Mouse (Mus musculus): ENCODE results near the gene Slc22a13. TPM values are rescaled to one million over a fixed set of nuclear protein-coding genes. Genes with fewer than 3 reads are reported as not detected.

Slc22a13 gene
- polyA plus RNA-seq, 1 experiment from 2014 or later: not detected

DNA sequence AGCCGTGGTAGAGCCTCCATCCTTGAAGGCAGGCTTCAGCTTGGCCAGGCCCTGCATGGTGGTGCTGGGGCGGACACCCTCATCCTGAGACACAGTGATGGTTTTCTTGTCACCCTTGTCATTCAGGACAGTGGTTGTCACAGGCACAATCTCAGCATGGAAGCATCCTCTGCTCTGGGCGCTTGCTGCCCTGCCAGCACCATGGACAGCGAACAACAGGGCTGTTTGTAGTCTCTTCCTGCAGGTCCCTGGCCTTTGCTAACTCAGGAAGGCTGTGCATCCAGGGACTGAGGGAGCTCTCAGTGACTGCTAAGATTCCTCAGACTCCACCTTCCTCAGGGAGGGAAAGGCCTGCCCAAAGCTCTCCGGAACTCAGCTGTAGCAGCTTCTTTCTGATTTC, 59.3 kb downstream of the Slc22a13 start:
- H3K4me1 ChIP-seq: no peaks in the 10 kb centered on the region
- no peak overlapping the region for H3K27ac ChIP-seq
- H3K9me3 ChIP-seq: no peaks in the 10 kb centered on the region
- no peak overlapping the region for H3K9ac ChIP-seq
- WGBS: 34% methylated on average over 5 of the region's 5 CpGs
- H3K27me3 ChIP-seq: 0 out of 2 replicates have a peak, but pooled peaks cover 5% of the 10 kb centered on the region
- H3K4me2 ChIP-seq: no peak overlapping the region
- H3K4me3 ChIP-seq (replicated peaks): no peak overlapping the region
- no peak for ATAC-seq (ENCODE audit: low FRiP score)
- H3K36me3 ChIP-seq (replicated peaks): no peaks in the 10 kb centered on the region

DNA sequence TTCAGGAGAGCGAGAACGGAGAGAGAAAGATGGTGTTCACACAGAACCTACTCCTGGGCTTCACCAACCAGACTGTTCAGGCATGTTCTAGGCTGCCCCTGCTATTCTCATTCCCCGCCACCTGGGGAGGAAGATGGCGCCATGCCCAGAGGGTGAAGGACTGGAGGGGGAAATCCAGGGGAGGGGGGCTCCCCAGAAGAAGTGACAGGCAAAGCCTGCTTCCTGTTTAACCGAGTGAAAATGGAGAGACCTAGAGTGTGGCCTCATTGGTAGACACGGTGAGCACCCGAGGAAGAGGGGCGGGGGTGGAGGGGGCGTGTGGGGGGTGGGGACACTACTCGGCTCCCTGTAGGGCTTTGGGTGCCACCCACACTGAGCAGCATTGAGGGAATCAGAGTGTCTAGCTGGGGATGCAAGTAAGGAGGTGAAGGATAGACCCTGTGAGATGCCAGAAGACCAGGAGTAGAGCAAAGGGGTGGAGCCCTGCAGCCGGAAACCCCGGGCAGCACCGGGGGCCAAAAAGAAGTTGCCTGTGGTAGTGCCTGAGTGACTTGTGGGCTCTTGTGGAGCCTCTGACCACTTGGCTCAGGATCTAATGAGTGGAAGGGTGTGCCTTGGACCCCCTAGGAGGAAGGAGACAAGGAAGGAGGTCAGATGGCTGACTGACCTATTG, 62.7 kb downstream of the Slc22a13 start:
- no peaks in the 10 kb centered on the region for H3K27me3 ChIP-seq
- no peak overlapping the region for H3K4me2 ChIP-seq
- H3K4me1 ChIP-seq: no peaks in the 10 kb centered on the region
- H3K27ac ChIP-seq: no peak overlapping the region
- no peak overlapping the region for H3K4me3 ChIP-seq (replicated peaks)
- no peak for ATAC-seq (ENCODE audit: low FRiP score)
- no peaks in the 10 kb centered on the region for H3K36me3 ChIP-seq (replicated peaks)
- H3K9me3 ChIP-seq: no peaks in the 10 kb centered on the region
- H3K9ac ChIP-seq: no peak overlapping the region
- WGBS: 84% methylated on average over 13 of the region's 13 CpGs

DNA sequence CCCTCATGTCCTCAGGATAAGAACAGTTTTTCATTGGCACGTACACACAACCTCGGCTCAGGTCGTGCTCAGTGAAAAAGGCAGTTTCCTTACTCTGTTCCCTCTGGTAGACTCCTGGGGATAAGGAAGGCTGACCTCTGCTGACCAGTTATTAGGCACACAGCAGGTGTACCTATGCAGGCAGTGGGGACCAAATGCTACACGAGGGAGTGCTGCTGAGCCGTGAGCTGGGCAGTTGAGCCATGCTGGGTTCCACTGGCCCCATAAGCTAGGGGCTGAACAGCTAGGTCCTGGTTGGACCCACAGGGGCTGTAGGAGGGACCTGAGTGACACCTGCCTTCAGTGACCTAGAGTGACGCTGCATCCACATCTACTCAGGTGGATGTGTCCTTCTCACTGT, 63.3 kb downstream of the Slc22a13 start:
- Histone ChIP-seq H3K27ac (no peak overlapping the region), H3K27me3 (no peaks in the 10 kb centered on the region), H3K9ac (no peak overlapping the region), H3K4me2 (no peak overlapping the region), H3K4me1 (no peaks in the 10 kb centered on the region), H3K36me3 (replicated peaks) (no peaks in the 10 kb centered on the region), H3K9me3 (no peaks in the 10 kb centered on the region), H3K4me3 (replicated peaks) (no peak overlapping the region)
- WGBS: 63% methylated on average over 6 of the region's 6 CpGs
- no peak for ATAC-seq (ENCODE audit: low FRiP score)

DNA sequence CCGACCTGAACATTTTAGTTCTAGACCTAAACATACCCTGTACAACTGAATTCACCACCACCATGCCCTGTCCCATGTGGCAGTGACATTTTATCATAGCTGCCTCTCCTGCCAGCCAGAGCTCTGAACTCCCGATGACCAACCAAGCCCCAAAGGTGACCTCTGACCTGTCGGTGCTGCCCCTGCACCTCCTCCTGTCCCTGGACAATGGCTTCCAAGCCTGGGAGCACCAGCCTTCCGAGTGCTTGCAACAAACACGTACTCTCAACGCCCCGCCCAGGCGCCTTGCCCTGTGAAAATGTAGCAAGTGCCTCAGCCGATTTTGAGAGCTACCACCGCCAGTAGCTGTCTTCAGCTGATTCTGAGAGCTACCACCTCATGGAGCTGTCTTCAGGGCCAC, 63.8 kb downstream of the Slc22a13 start:
- Histone ChIP-seq H3K36me3 (replicated peaks) (no peaks in the 10 kb centered on the region), H3K27ac (no peak overlapping the region), H3K4me3 (replicated peaks) (no peak overlapping the region), H3K4me2 (no peak overlapping the region), H3K4me1 (no peaks in the 10 kb centered on the region), H3K9me3 (no peaks in the 10 kb centered on the region), H3K9ac (no peak overlapping the region), H3K27me3 (no peaks in the 10 kb centered on the region)
- WGBS: 53% methylated on average over 10 of the region's 10 CpGs
- no peak for ATAC-seq (ENCODE audit: low FRiP score)

DNA sequence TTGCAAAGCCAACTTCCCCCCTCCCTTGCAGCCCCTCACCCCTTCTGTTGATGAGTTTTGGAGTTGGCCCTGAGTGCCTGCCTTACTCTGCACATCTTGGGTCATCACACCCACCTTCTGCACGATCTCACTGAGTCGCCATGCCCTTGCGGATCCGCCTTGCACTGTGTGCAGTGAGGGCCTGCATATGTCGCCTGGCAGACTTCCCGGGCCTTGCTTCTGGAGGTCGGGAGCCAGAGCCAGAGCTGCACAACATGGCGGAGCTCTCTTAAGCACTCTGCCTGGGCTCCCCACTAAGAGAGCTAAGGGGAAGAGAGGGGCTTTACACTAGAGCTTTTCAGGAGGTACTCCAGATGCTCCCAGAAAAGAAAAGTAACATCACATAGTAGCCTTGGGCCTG, 64.2 kb downstream of the Slc22a13 start:
- no peaks in the 10 kb centered on the region for H3K9me3 ChIP-seq
- no peaks in the 10 kb centered on the region for H3K4me1 ChIP-seq
- H3K4me3 ChIP-seq (replicated peaks): no peak overlapping the region
- WGBS: 93% methylated on average over 8 of the region's 8 CpGs
- H3K4me2 ChIP-seq: no peak overlapping the region
- H3K9ac ChIP-seq: no peak overlapping the region
- H3K36me3 ChIP-seq (replicated peaks): no peaks in the 10 kb centered on the region
- H3K27ac ChIP-seq: no peak overlapping the region
- H3K27me3 ChIP-seq: no peaks in the 10 kb centered on the region
- no peak for ATAC-seq (ENCODE audit: low FRiP score)

DNA sequence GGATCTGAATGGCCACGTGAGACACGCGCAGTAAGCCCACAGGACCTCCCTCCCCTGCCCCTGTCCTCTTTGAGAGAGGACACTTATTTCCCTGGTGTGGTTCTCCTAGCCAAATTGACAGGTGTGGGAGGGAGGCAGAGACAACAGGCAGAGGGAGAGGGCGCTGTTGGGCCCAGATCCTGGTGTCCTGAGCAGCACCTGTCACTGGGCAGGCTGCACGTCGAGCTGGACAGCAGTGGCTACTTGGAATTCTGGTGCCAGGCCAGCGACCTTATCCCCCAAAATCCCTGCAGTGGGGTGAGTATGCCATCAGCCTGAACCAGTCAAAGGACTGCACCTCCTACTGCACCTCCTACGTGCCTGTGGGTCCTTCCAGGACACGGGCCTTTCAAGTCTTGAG, 65.5 kb downstream of the Slc22a13 start:
- Histone ChIP-seq H3K4me2 (no peak overlapping the region), H3K9me3 (no peaks in the 10 kb centered on the region), H3K9ac (no peak overlapping the region), H3K36me3 (replicated peaks) (no peaks in the 10 kb centered on the region), H3K4me3 (replicated peaks) (no peak overlapping the region), H3K4me1 (no peaks in the 10 kb centered on the region), H3K27ac (no peak overlapping the region), H3K27me3 (no peaks in the 10 kb centered on the region)
- 63% methylated on average over 9 of the region's 9 CpGs for WGBS
- no peak for ATAC-seq (ENCODE audit: low FRiP score)

Other genes with a start within 250 kb of the Slc22a13 start
- gene Vill, start 156.3 kb downstream of the Slc22a13 start, polyA plus RNA-seq (2016; fragmentation: Nextera tagmentation; extraction: Ambion mirVana): 6.8 and 6.9 TPM in 2 replicates
- 11.0 and 16.8 TPM in 2 replicates for gene Plcd1, start 115.6 kb downstream of the Slc22a13 start, polyA plus RNA-seq (2016; fragmentation: Nextera tagmentation; extraction: Ambion mirVana)
- 0.79 and 1.0 TPM in 2 replicates for gene Dlec1, start 106.6 kb downstream of the Slc22a13 start, polyA plus RNA-seq (2016; fragmentation: Nextera tagmentation; extraction: Ambion mirVana)
- gene Acaa1b, start 52.0 kb downstream of the Slc22a13 start, polyA plus RNA-seq (2016; fragmentation: Nextera tagmentation; extraction: Ambion mirVana): 0.95 and 2.1 TPM in 2 replicates
- not detected in 2 replicates for gene Gm47289, start 49.9 kb downstream of the Slc22a13 start, polyA plus RNA-seq (2016; fragmentation: Nextera tagmentation; extraction: Ambion mirVana)
- 19.9 and 21.6 TPM in 2 replicates for gene Oxsr1, start 113.3 kb upstream of the Slc22a13 start, polyA plus RNA-seq (2016; fragmentation: Nextera tagmentation; extraction: Ambion mirVana)
- 73.4 and 75.9 TPM in 2 replicates for gene Acaa1a, start 130.6 kb upstream of the Slc22a13 start, polyA plus RNA-seq (2016; fragmentation: Nextera tagmentation; extraction: Ambion mirVana)
- 5.6 and 5.9 TPM in 2 replicates for gene Myd88, start 132.3 kb upstream of the Slc22a13 start, polyA plus RNA-seq (2016; fragmentation: Nextera tagmentation; extraction: Ambion mirVana)
- gene Xylb, start 148.3 kb upstream of the Slc22a13 start, polyA plus RNA-seq (2016; fragmentation: Nextera tagmentation; extraction: Ambion mirVana): 7.0 and 7.4 TPM in 2 replicates
- gene Slc22a14, start 156.5 kb upstream of the Slc22a13 start, polyA plus RNA-seq (2016; fragmentation: Nextera tagmentation; extraction: Ambion mirVana): not detected in 2 replicates
- gene Acvr2b, start 193.0 kb upstream of the Slc22a13 start, polyA plus RNA-seq (2016; fragmentation: Nextera tagmentation; extraction: Ambion mirVana): 86.0 and 104 TPM in 2 replicates
- gene Exog, start 235.8 kb upstream of the Slc22a13 start, polyA plus RNA-seq (2016; fragmentation: Nextera tagmentation; extraction: Ambion mirVana): 45.8 and 47.3 TPM in 2 replicates

Measured in forebrain, embryonic 12.5 days (tissue).